Mouse (Mus musculus): Measurements from ENCODE around the gene Itga1. TPM values are rescaled to one million over a fixed set of nuclear protein-coding genes. Genes with fewer than 3 reads are reported as not detected.

Itga1 gene
- polyA plus RNA-seq, 1 experiment from 2014 or later, result 36.9 TPM

GRCm38 (mm10) chr13:114964233-114964632, 137.5 kb downstream of the Itga1 start:
- Histone ChIP-seq H3K36me3 (ENCODE audit: control insufficient read depth, insufficient read depth, low read length) (no peaks in the 10 kb centered on the region; the same call in 1 of the 2 replicates), H3K9me3 (ENCODE audit: control insufficient read depth, low read length) (no peaks in the 10 kb centered on the region), H3K4me2 (ENCODE audit: low read depth, low read length) (no peak overlapping the region), H3K9ac (ENCODE audit: low read length) (no peak overlapping the region), H3K4me1 (replicated peaks; ENCODE audit: control insufficient read depth, insufficient read depth, low read length) (no peaks in the 10 kb centered on the region), H3K27me3 (ENCODE audit: control insufficient read depth, insufficient read depth, low read depth, low read length) (no peaks in the 10 kb centered on the region), H3K4me3 (ENCODE audit: low read length) (no peak overlapping the region), H3K27ac (ENCODE audit: low read length) (no peak overlapping the region)
- ATAC-seq (ENCODE audit: low read depth), result peak; percentile 78
- 34% methylated on average over 2 of the region's 2 CpGs for WGBS

- peak; percentile 38; the same call in 1 of the 2 replicates for ATAC-seq (ENCODE audit: low read depth)
- Histone ChIP-seq H3K36me3 (ENCODE audit: control insufficient read depth, insufficient read depth, low read length) (no peaks in the 10 kb centered on the region), H3K4me2 (ENCODE audit: low read depth, low read length) (no peak overlapping the region), H3K9ac (ENCODE audit: low read length) (no peak overlapping the region), H3K27ac (ENCODE audit: low read length) (no peak overlapping the region), H3K4me3 (ENCODE audit: low read length) (no peak overlapping the region), H3K4me1 (replicated peaks; ENCODE audit: control insufficient read depth, insufficient read depth, low read length) (peaks cover 2% of the 10 kb centered on the region), H3K9me3 (ENCODE audit: control insufficient read depth, low read length) (no peaks in the 10 kb centered on the region), H3K27me3 (ENCODE audit: control insufficient read depth, insufficient read depth, low read depth, low read length) (no peaks in the 10 kb centered on the region)
These were observed 147.2 kb downstream of the Itga1 start for GRCm38 (mm10) chr13:114954516-114954915.

GRCm38 (mm10) chr13:114933541-114933940, 168.2 kb downstream of the Itga1 start:
- WGBS, result 67% methylated on average over 7 of the region's 7 CpGs

GRCm38 (mm10) chr13:114931775-114932294, 169.9 kb downstream of the Itga1 start, which contains the start of gene Itga2:
TSS of gene Itga2 (minus strand) at chr13:114932100.
- Histone ChIP-seq H3K27me3 (ENCODE audit: control insufficient read depth, insufficient read depth, low read depth, low read length) (no peaks in the 10 kb centered on the region), H3K9me3 (ENCODE audit: control insufficient read depth, low read length) (no peaks in the 10 kb centered on the region), H3K27ac (ENCODE audit: low read length) (peak within 1 kb of the TSS; percentile 81), H3K4me1 (replicated peaks; ENCODE audit: control insufficient read depth, insufficient read depth, low read length) (no peaks in the 10 kb centered on the region), H3K4me2 (ENCODE audit: low read depth, low read length) (peak within 1 kb of the TSS; percentile 78), H3K9ac (ENCODE audit: low read length) (peak within 1 kb of the TSS; percentile 66), H3K4me3 (ENCODE audit: low read length) (peak within 1 kb of the TSS; percentile 64), H3K36me3 (ENCODE audit: control insufficient read depth, insufficient read depth, low read length) (no peaks in the 10 kb centered on the region)
- peak; percentile 89 for ATAC-seq (ENCODE audit: low read depth)
- WGBS, result under 1% methylated on average over 28 of the region's 28 CpGs

More at GRCm38 (mm10) chr13:114933541-114933940, 168.2 kb downstream of the Itga1 start:
- no peak overlapping the region for H3K9ac ChIP-seq (ENCODE audit: low read length)
- no peak overlapping the region for H3K4me2 ChIP-seq (ENCODE audit: low read depth, low read length)
- H3K9me3 ChIP-seq (ENCODE audit: control insufficient read depth, low read length), result no peaks in the 10 kb centered on the region
- no peak overlapping the region for H3K4me3 ChIP-seq (ENCODE audit: low read length)
- H3K27ac ChIP-seq (ENCODE audit: low read length), result no peak overlapping the region
- H3K27me3 ChIP-seq (ENCODE audit: control insufficient read depth, insufficient read depth, low read depth, low read length), result no peaks in the 10 kb centered on the region
- no peaks in the 10 kb centered on the region for H3K36me3 ChIP-seq (ENCODE audit: control insufficient read depth, insufficient read depth, low read length)
- ATAC-seq (ENCODE audit: low read depth), result no peak
- H3K4me1 ChIP-seq (replicated peaks; ENCODE audit: control insufficient read depth, insufficient read depth, low read length), result no peaks in the 10 kb centered on the region

GRCm38 (mm10) chr13:114930996-114931649, 170.6 kb downstream of the Itga1 start:
- Histone ChIP-seq H3K4me3 (ENCODE audit: low read length) (peak overlapping the region; percentile 64), H3K9ac (ENCODE audit: low read length) (peak overlapping the region; percentile 66), H3K36me3 (ENCODE audit: control insufficient read depth, insufficient read depth, low read length) (no peaks in the 10 kb centered on the region), H3K27me3 (ENCODE audit: control insufficient read depth, insufficient read depth, low read depth, low read length) (no peaks in the 10 kb centered on the region), H3K27ac (ENCODE audit: low read length) (peak overlapping the region; percentile 81), H3K4me2 (ENCODE audit: low read depth, low read length) (peak overlapping the region; percentile 78), H3K9me3 (ENCODE audit: control insufficient read depth, low read length) (no peaks in the 10 kb centered on the region), H3K4me1 (replicated peaks; ENCODE audit: control insufficient read depth, insufficient read depth, low read length) (no peaks in the 10 kb centered on the region)
- WGBS, result 5% methylated on average over 10 of the region's 10 CpGs
- peak; percentile 72 for ATAC-seq (ENCODE audit: low read depth)

- Histone ChIP-seq H3K9me3 (ENCODE audit: control insufficient read depth, low read length) (peaks cover 1% of the 10 kb centered on the region; the same call in 1 of the 2 replicates), H3K27me3 (ENCODE audit: control insufficient read depth, insufficient read depth, low read depth, low read length) (no peaks in the 10 kb centered on the region), H3K4me1 (replicated peaks; ENCODE audit: control insufficient read depth, insufficient read depth, low read length) (peaks cover 6% of the 10 kb centered on the region; the same call in 1 of the 2 replicates), H3K27ac (ENCODE audit: low read length) (no peak overlapping the region), H3K9ac (ENCODE audit: low read length) (no peak overlapping the region), H3K4me3 (ENCODE audit: low read length) (no peak overlapping the region), H3K36me3 (ENCODE audit: control insufficient read depth, insufficient read depth, low read length) (no peaks in the 10 kb centered on the region), H3K4me2 (ENCODE audit: low read depth, low read length) (no peak overlapping the region)
- WGBS, result 70% methylated on average over 1 of the region's 1 CpGs
- no peak for ATAC-seq (ENCODE audit: low read depth)
These were observed 177.0 kb downstream of the Itga1 start for GRCm38 (mm10) chr13:114924785-114925184.

- Histone ChIP-seq H3K4me2 (ENCODE audit: low read depth, low read length) (peak overlapping the region; percentile 5; the same call in 1 of the 2 replicates), H3K9ac (ENCODE audit: low read length) (no peak overlapping the region), H3K36me3 (ENCODE audit: control insufficient read depth, insufficient read depth, low read length) (no peaks in the 10 kb centered on the region), H3K4me1 (replicated peaks; ENCODE audit: control insufficient read depth, insufficient read depth, low read length) (peaks cover 6% of the 10 kb centered on the region; the same call in 1 of the 2 replicates), H3K27me3 (ENCODE audit: control insufficient read depth, insufficient read depth, low read depth, low read length) (no peaks in the 10 kb centered on the region), H3K9me3 (ENCODE audit: control insufficient read depth, low read length) (peaks cover 2% of the 10 kb centered on the region; the same call in 1 of the 2 replicates), H3K4me3 (ENCODE audit: low read length) (no peak overlapping the region), H3K27ac (ENCODE audit: low read length) (no peak overlapping the region)
- 31% methylated on average over 9 of the region's 9 CpGs for WGBS
- ATAC-seq (ENCODE audit: low read depth), result peak; percentile 65
These were observed 178.4 kb downstream of the Itga1 start for GRCm38 (mm10) chr13:114923331-114923730.

GRCm38 (mm10) chr13:114915767-114916166, 186.0 kb downstream of the Itga1 start:
- ATAC-seq (ENCODE audit: low read depth), result peak; percentile 54; the same call in 1 of the 2 replicates
- WGBS, result 32% methylated on average over 5 of the region's 5 CpGs
- Histone ChIP-seq H3K27ac (ENCODE audit: low read length) (peak overlapping the region; percentile 31; the same call in 1 of the 2 replicates), H3K27me3 (ENCODE audit: control insufficient read depth, insufficient read depth, low read depth, low read length) (no peaks in the 10 kb centered on the region), H3K4me2 (ENCODE audit: low read depth, low read length) (no peak overlapping the region), H3K4me1 (replicated peaks; ENCODE audit: control insufficient read depth, insufficient read depth, low read length) (peaks cover 5% of the 10 kb centered on the region), H3K9ac (ENCODE audit: low read length) (no peak overlapping the region), H3K4me3 (ENCODE audit: low read length) (no peak overlapping the region), H3K36me3 (ENCODE audit: control insufficient read depth, insufficient read depth, low read length) (no peaks in the 10 kb centered on the region), H3K9me3 (ENCODE audit: control insufficient read depth, low read length) (peaks cover 2% of the 10 kb centered on the region; the same call in 1 of the 2 replicates)

GRCm38 (mm10) chr13:114914963-114915362, 186.8 kb downstream of the Itga1 start:
- H3K27ac ChIP-seq (ENCODE audit: low read length), result no peak overlapping the region
- no peak overlapping the region for H3K9ac ChIP-seq (ENCODE audit: low read length)
- H3K4me1 ChIP-seq (replicated peaks; ENCODE audit: control insufficient read depth, insufficient read depth, low read length), result peaks cover 5% of the 10 kb centered on the region
- peaks cover 2% of the 10 kb centered on the region; the same call in 1 of the 2 replicates for H3K9me3 ChIP-seq (ENCODE audit: control insufficient read depth, low read length)
- H3K4me3 ChIP-seq (ENCODE audit: low read length), result no peak overlapping the region
- no peak for ATAC-seq (ENCODE audit: low read depth)
- no peak overlapping the region for H3K4me2 ChIP-seq (ENCODE audit: low read depth, low read length)
- 37% methylated on average over 4 of the region's 4 CpGs for WGBS
- no peaks in the 10 kb centered on the region for H3K27me3 ChIP-seq (ENCODE audit: control insufficient read depth, insufficient read depth, low read depth, low read length)
- no peaks in the 10 kb centered on the region for H3K36me3 ChIP-seq (ENCODE audit: control insufficient read depth, insufficient read depth, low read length)
